Mouse (Mus musculus) cortical plate, adult 2 months (tissue): Measurements from ENCODE around the gene Bak1. TPM values are rescaled to one million over a fixed set of nuclear protein-coding genes. Genes with fewer than 3 reads are reported as not detected.

Experiments used
- H3K27ac ChIP-seq: fragments of 200-500 bp; 2 replicates; pipeline ENCODE4 v1.5.1; 2012; ENCODE audit warnings: low read length, control low read depth, inconsistent platforms; ENCODE audit not compliant: insufficient read depth
- H3K4me1 ChIP-seq: fragments of 200-500 bp; 2 replicates; pipeline ENCODE4 v1.6.1; 2011; ENCODE audit warnings: low read length; ENCODE audit not compliant: control insufficient read depth, insufficient read depth
- H3K4me3 ChIP-seq: fragments of 200-500 bp; 2 replicates; pipeline ENCODE4 v1.5.1; 2011; ENCODE audit warnings: mild to moderate bottlenecking, low read length, control low read depth; ENCODE audit not compliant: insufficient read depth
- CTCF ChIP-seq: fragments of 200-500 bp; IDR thresholded peaks from 2 replicates; pipeline ENCODE4 v1.5.1; 2011; ENCODE audit warnings: mild to moderate bottlenecking, control low read depth, low read length; ENCODE audit not compliant: insufficient read depth; ENCODE audit errors: extremely low read depth
- POLR2A ChIP-seq: fragments of 200-500 bp; IDR thresholded peaks from 2 replicates; pipeline ENCODE4 v1.6.1; 2011; ENCODE audit warnings: mild to moderate bottlenecking, low read length, control low read depth; ENCODE audit not compliant: insufficient read depth; ENCODE audit errors: extremely low read depth
- polyA plus RNA-seq: library from polyadenylated mRNA; depleted of rRNA; stranded (reverse); fragments of >200 nt; gene quantifications from 2 replicates; pipeline ENCODE4 v1.2.3, GENCODE M21; 2012

Bak1 gene
- polyA plus RNA-seq, 1 experiment, result 19.3 TPM

DNA sequence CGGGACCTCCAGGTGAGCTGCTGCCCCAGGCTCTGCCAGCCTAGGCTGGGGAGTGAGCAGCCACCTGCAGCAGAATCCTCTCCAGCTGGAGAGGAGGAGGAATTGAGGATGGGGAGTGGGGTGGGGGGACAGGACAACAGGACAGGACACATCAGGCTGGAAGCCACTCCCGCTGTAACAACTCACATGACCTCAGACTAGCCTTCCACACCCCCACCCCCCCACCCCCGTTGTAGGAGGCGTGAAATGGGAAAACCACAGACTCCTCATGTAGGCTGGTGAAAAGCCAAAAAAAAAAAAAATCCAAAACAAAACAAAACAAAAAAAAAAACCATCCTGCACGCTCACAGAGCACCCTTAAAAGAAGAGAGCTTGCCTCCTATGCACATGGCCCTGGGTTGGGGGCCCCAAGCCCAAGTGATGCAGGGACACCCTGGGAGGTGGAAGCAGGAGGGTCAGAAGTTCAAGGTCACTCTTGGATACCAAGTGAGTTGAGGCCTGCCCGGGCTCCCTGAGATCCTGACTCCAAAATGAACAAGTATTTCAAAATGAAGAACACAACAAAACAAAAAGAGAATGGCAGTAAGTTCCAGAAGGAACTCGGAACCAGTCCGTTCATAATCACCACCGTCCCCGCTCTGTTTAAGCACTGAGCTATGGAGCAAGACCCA lies 10.8 kb upstream of the Bak1 start:
- TF ChIP-seq CTCF (no peak), POLR2A (no peak)
- Histone ChIP-seq H3K4me1 (no peaks in the 10 kb centered on the region), H3K27ac (no peak overlapping the region), H3K4me3 (no peak overlapping the region)

DNA sequence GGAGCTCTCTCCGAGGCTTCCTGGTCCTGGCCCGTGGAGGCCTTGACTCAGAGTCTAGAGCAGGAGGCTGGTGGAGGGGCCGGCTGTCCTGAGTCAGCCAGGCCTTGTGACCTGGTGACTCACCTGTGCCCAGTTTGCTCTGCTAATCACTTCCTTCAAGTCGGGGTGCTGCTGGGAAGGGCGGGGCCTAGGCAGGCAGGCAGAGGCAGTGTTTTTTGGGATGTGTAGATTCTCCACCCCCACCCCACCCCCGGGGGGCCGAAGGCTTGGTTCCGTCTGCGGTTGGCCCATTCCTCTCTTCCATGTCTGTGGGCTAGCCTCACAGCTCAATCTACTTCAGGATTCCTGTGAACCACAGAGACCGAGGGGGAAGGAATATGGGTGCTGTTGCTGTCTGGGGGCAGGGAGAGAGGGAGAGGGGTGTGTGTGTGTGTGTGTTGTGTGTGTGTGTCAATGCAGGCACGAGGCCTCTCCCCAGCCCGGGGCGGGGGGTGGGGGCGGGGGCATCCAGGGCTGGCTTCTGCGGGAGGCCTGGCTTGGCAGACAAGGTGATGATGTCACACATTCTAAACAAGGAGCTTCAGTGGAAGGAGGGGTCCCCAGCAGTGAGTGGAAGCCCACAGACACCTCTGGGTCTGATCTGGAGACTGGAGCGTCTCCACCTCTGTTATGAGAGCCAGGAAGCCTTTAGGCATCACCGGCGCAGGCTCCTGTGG lies 9.7 kb upstream of the Bak1 start:
- Histone ChIP-seq H3K4me1 (no peaks in the 10 kb centered on the region), H3K27ac (no peak overlapping the region), H3K4me3 (no peak overlapping the region)
- TF ChIP-seq POLR2A, result no peak
- TF ChIP-seq CTCF, result no peak

DNA sequence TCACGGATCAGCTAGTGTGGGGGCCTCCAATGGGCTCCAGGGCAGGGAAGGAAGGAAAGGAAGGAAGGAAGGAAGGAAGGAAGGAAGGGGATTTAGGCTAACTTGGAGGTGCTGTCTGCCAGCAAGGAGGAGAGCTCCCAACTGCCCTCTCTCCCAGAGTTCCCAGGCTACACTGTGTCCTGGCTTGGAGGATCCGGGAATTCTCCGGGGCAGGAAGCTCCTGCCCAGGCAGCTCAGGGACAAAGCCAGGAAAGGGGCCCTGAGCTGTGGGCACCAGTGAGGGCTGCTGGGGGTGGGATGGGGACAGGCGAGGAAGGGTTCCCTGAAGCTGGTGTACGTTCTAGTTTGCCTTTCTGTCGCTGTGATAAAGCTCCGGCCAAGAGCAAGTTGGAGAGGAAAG lies 7.7 kb upstream of the Bak1 start:
- Histone ChIP-seq H3K27ac (no peak overlapping the region), H3K4me3 (no peak overlapping the region), H3K4me1 (no peaks in the 10 kb centered on the region)
- no peak for TF ChIP-seq CTCF

DNA sequence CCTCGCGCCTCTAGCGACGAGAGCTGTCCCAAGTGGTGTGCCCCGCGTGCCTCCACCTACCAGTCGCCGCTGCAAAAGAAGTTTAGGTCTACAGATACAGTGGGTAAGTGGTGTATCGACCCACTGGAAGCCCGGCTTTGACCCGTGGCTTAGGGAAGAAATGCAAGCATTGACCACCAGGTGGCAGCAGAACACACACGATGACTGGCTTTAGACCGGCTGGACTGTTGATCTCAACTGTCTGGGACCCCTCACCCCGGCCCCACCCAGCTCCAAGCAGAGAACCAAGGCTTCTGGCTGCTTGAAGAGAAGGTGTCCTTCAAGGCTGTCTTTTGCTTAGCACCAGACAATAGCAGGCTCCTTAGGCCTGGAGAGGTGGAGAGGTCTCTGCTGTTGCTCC lies 4.1 kb upstream of the Bak1 start:
- Histone ChIP-seq H3K4me3 (no peak overlapping the region), H3K27ac (no peak overlapping the region), H3K4me1 (no peaks in the 10 kb centered on the region)
- TF ChIP-seq CTCF (peak; percentile 95), POLR2A (no peak)

DNA sequence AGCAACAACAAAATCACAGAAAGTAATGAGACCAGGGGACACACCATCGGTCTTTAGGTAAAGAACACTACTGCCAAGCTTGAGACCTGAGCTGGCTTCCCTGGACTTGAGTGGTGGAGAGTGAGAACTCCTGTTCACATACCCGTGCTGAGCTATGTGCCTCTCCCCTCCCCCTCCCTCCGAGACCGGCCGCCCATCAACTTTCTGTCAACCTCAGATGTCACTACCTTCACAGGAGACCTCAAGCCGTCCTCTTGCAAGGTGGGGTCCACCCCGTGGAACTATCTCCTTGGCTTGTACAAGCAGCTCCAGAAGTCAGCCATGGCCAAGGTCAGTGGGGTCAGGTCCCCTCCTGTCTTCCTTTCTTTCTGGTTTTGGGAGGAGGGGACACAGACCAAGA lies 3.5 kb upstream of the Bak1 start:
- Histone ChIP-seq H3K4me1 (no peaks in the 10 kb centered on the region), H3K4me3 (no peak overlapping the region), H3K27ac (no peak overlapping the region)
- TF ChIP-seq POLR2A (no peak), CTCF (no peak)

DNA sequence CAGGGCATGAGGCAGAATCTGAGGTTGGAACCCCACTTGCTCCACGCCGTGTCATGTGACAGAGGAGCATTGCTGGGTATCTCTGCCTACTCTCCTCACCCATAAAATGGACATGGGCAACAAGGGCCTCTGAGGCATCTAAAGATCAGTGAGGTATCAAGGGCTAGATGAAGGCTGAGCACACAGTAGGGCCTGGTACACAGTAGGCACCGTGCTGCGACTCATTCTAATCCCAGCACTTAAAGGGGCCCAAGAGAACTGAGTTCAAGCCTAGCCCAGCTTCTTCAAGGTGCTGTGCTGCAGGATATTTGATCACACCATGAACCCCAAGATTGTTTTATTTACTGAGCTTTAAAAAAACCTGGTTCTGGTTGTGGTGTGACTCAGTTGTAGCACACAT lies 2.1 kb upstream of the Bak1 start:
- TF ChIP-seq POLR2A (no peak), CTCF (no peak)
- Histone ChIP-seq H3K4me1 (no peaks in the 10 kb centered on the region), H3K4me3 (no peak overlapping the region), H3K27ac (no peak overlapping the region)

DNA sequence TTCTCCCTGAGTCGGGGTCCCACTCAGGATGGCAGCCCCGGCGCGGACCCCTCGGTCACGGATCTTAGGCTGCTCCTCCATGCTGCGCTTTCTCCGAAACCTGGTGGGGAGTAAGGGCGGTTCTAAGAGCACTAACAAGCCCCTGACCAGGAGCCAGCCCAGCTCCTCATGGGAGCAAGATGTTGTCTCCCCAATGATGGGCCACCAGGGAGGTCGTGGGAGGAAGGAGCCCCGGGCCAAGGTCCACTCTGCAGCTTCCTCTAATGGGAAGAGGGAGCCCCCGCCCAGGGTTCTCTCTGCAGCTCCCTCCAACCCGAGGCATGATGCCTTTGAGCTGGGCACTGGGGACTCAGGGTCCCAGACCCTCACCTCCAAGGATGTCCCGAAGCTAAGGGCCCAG lies 622 bp upstream of the Bak1 start:
- Histone ChIP-seq H3K4me1 (no peaks in the 10 kb centered on the region), H3K27ac (no peak overlapping the region), H3K4me3 (no peak overlapping the region)
- TF ChIP-seq POLR2A (no peak), CTCF (no peak)

DNA sequence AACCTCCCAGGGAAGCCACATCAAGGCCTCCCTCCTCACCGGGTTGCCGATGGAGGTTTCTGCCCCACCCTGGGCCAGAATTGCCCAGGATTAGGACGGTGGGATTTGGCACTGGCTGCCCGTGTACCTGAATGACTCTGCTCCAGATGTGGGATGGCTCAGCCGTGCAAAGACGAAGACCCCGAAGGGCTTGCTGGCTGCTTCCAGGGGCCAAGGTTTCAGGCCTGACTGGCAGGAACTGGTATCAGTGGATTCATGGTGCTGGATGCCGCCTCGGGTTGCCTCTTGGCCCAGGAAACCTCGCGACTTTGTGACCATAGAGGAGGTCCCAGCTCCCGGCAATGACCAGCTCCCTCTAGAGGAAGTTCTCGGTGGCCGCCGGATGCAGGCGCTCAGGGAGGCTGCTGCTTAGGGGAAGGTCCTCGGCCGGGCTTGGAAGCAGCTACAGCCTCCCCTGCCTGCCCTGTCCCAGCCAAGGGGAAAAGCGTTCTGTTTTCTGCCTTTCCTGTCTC lies 469 bp downstream of the Bak1 start:
- no peaks in the 10 kb centered on the region for H3K4me1 ChIP-seq
- peak overlapping the region; percentile 85 for H3K27ac ChIP-seq
- peak overlapping the region; percentile 90 for H3K4me3 ChIP-seq
- peak; percentile 61 for TF ChIP-seq CTCF
- peak; percentile 72; the same call in 1 of the 2 replicates for TF ChIP-seq POLR2A

DNA sequence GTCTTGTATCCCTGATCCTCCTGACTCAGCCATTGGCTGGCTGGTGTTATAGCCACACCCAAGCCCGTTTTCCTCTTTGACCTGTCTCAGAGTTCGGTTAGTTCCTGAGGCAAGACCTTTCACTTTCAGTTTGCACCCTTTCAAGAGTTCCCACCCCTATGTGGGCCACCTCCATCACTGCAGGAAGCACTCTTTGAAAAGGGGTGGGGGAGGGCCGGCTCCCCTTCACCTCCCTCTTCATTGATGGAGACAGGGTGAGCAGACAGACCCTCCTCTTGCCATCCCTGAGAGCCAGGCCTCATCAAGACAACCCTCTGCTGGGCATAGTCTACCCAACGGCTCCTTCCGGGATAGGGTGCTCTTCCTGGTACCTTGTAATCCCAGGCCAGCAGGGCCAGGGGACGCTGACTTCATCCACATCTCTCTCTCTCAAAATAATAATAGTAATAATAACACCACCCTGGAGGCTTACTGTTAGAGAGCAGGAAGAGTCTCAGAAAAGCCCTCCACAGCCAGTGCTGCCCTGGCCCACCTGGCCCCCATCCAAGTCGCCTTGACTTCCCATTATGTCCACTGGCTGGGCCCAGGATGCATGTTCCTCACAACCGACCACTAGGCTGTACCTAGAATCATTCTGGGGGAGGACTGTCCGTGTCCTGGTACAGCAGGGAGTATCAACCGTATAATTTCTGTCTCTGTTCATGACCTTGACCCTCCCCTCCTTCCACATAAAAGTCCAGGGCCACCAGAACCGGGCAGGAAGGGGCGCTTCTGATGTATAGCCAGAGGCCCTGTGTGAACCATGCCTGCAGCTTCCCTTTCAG lies 1.1 kb downstream of the Bak1 start:
- TF ChIP-seq CTCF (no peak), POLR2A (no peak)
- no peaks in the 10 kb centered on the region for H3K4me1 ChIP-seq
- peak overlapping the region; percentile 85 for H3K27ac ChIP-seq
- peak overlapping the region; percentile 90 for H3K4me3 ChIP-seq

DNA sequence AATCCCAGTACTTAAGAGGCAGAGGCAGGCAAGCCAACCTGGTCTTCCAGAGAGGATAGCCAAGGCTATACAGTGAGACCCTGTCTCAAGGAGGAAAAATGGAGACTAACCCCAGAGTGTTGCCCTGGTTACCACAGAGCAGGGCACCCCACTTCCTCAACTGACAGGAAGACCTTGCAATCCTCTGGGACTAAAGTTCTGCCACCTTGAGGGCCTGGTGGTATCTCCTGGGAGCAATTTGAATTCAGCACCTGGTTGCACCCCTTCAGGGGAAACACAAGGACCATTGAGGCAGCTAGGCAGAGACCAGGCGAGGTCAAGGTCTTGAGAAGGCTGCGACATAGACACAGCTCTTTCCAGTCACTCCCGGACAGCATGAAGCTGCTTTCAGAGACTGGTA lies 2.9 kb downstream of the Bak1 start:
- Histone ChIP-seq H3K4me1 (no peaks in the 10 kb centered on the region), H3K4me3 (no peak overlapping the region)
- TF ChIP-seq POLR2A (no peak), CTCF (no peak)

More for the DNA sequence above, 2.9 kb downstream of the Bak1 start:
- H3K27ac ChIP-seq, result no peak overlapping the region
